Mouse (Mus musculus) cerebellum, adult 2 months (tissue): ENCODE results near the gene Rb1.

Experiments used
- CTCF ChIP-seq: fragments of 200-500 bp; IDR thresholded peaks from 2 replicates; pipeline ENCODE4 v1.5.1; 2011; ENCODE audit warnings: low read depth, mild to moderate bottlenecking, control low read depth, low read length, moderate library complexity, borderline replicate concordance; ENCODE audit not compliant: insufficient read depth
- POLR2A ChIP-seq: fragments of 200-500 bp; IDR thresholded peaks from 2 replicates; pipeline ENCODE4 v1.6.1; 2011; ENCODE audit warnings: low read length, control low read depth, borderline replicate concordance; ENCODE audit not compliant: insufficient read depth

DNA sequence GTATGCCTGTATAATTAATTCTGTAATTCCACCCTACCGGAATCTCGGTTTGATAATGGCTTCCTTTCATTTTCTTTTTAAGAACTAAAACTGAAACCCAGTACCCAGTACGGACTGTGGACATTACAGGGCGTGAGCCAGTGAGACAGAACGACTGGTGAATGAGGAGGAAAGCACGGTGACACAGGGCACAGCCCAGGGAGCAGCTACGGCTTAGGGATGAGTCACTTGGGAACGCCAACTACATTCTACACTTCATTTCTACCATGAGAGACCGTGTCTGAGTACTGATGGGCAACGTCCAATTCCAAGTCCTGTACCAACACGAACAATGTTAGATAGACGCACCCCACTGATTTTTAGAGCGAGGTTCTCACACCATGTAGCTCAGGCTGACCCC, 43.3 kb upstream of the Rb1 start:
- TF ChIP-seq CTCF (no peak), POLR2A (no peak)
